ENCODE assay signal across 16 mouse cellular contexts in genomic region chr16:8771086-8771485, GRCm38 (mm10). TPM values are rescaled to one million over a fixed set of nuclear protein-coding genes. Genes with fewer than 3 reads are reported as not detected.
DNase-seq lines count a peak whose midpoint lies in the region; ATAC-seq and TF ChIP-seq lines count a peak whose summit lies in the region.
"Had no signal": no experiment of that assay in that cellular context is flagged by ENCODE, and none has a peak within 500 bp of the region (broad histone marks: within the 10 kb centered on the region; RNA-seq: fewer than 3 reads in every experiment).

No protein-coding gene starts in this region.

- 38% methylated on average over 4 of the region's 4 CpGs for WGBS in stomach, postnatal 0 days

- no peak for ATAC-seq in stomach, postnatal 0 days (ENCODE audit: low FRiP score, low TSS enrichment)
- ATAC-seq: forebrain, embryonic 15.5 days; intestine, embryonic 16.5 days; midbrain, embryonic 15.5 days had no signal

- H3K4me2 ChIP-seq in stomach, postnatal 0 days (replicated peaks; ENCODE audit: low read depth): no peak overlapping the region
- H3K4me2 ChIP-seq: forebrain, embryonic 15.5 days; heart, embryonic 13.5 days; midbrain, embryonic 15.5 days; neural tube, embryonic 13.5 days had no signal

- no peak overlapping the region for H3K4me3 ChIP-seq in layer of hippocampus, adult 2 months
- peak overlapping the region; percentile 53 to 67 for H3K4me3 ChIP-seq in ES-E14 (ENCODE audit: insufficient read depth in 1 of 2, low read depth in 1 of 2, low read length in 2 of 2, poor library complexity in 1 of 2, severe bottlenecking in 1 of 2)
- H3K4me3 ChIP-seq in stomach, postnatal 0 days (ENCODE audit: low read depth, low read length): no peak overlapping the region
- H3K4me3 ChIP-seq: forebrain, embryonic 15.5 days; heart, embryonic 13.5 days; hindbrain, embryonic 10.5 days; midbrain, embryonic 15.5 days; neural tube, embryonic 13.5 days had no signal

- in situ Hi-C loops in ES-E14 (cut with MboI; ENCODE audit: low sequenced_read_pairs in 2 of 2, unreplicated experiment in 2 of 2): no loop called here

- no peaks in the 10 kb centered on the region for H3K27me3 ChIP-seq in stomach, postnatal 0 days (ENCODE audit: control insufficient read depth, insufficient read depth, low read length)
- H3K27me3 ChIP-seq: forebrain, embryonic 15.5 days; midbrain, embryonic 15.5 days; neural tube, embryonic 13.5 days had no signal

- no peak for TF ChIP-seq EP300 in stomach, postnatal 0 days (optimal IDR thresholded peaks at IDR 0.05)

- DNase-seq in layer of hippocampus, adult 2 months (ENCODE audit: low spot score in 2 of 2): no peak
- DNase-seq in layer of hippocampus, adult 9-10 months (ENCODE audit: low spot score): no peak
- peak; percentile 29 for DNase-seq in right cerebral cortex, postnatal 14 days
- DNase-seq in right cerebral cortex, postnatal 10 days (ENCODE audit: low spot score in 2 of 2): no peak
- DNase-seq in ES-E14 (ENCODE audit: low read depth, low spot score): no peak
- no peak for DNase-seq in stomach, postnatal 0 days (ENCODE audit: low spot score)
- DNase-seq in gastrocnemius, postnatal 36 days: no peak
- DNase-seq: cerebellum, adult 2 months; gastrocnemius, postnatal 14 days had no signal

- peaks cover 22 to 35% of the 10 kb centered on the region in 2 experiments for H3K4me1 ChIP-seq in ES-E14 (ENCODE audit: control insufficient read depth in 2 of 2, insufficient read depth in 2 of 2, low read length in 2 of 2, poor library complexity in 1 of 2)
- H3K4me1 ChIP-seq in stomach, postnatal 0 days (replicated peaks; ENCODE audit: control insufficient read depth, insufficient read depth): no peaks in the 10 kb centered on the region
- H3K4me1 ChIP-seq: forebrain, embryonic 15.5 days; hindbrain, embryonic 10.5 days; neural tube, embryonic 13.5 days had no signal

- no peaks in the 10 kb centered on the region for H3K9me3 ChIP-seq in ES-E14 (ENCODE audit: control insufficient read depth, insufficient read depth, low read depth, low read length)
- no peaks in the 10 kb centered on the region for H3K9me3 ChIP-seq in stomach, postnatal 0 days (ENCODE audit: control insufficient read depth, low read length)
- H3K9me3 ChIP-seq: forebrain, embryonic 15.5 days; G1E; heart, embryonic 13.5 days; hindbrain, embryonic 10.5 days; midbrain, embryonic 15.5 days; neural tube, embryonic 13.5 days had no signal

- H3K36me3 ChIP-seq in ES-E14 (ENCODE audit: control insufficient read depth, insufficient read depth, low read length, poor library complexity, severe bottlenecking): peaks cover 19% of the 10 kb centered on the region; the same call in 1 of the 2 replicates
- no peaks in the 10 kb centered on the region for H3K36me3 ChIP-seq in stomach, postnatal 0 days (ENCODE audit: control insufficient read depth, insufficient read depth, low read length)
- H3K36me3 ChIP-seq: forebrain, embryonic 15.5 days; G1E; heart, embryonic 13.5 days; hindbrain, embryonic 10.5 days; midbrain, embryonic 15.5 days; neural tube, embryonic 13.5 days had no signal

- H3K27ac ChIP-seq in layer of hippocampus, adult 2 months: no peak overlapping the region
- peak overlapping the region; percentile 89 for H3K27ac ChIP-seq in ES-E14 (ENCODE audit: insufficient read depth, low read depth, low read length, poor library complexity, severe bottlenecking)
- H3K27ac ChIP-seq in stomach, postnatal 0 days (replicated peaks): no peak overlapping the region
- H3K27ac ChIP-seq: forebrain, embryonic 15.5 days; heart, embryonic 13.5 days; hindbrain, embryonic 10.5 days; midbrain, embryonic 15.5 days; neural tube, embryonic 13.5 days had no signal

- intact Hi-C loops in gastrocnemius, postnatal 36 days (cut with DNase I): no loop called here

- TF ChIP-seq CTCF in layer of hippocampus, adult 2 months (conservative IDR thresholded peaks at IDR 0.05): peak; percentile 32
- TF ChIP-seq CTCF in stomach, postnatal 0 days (IDR thresholded peaks at IDR 0.05; ENCODE audit: low read depth): peak; percentile 50

- peak overlapping the region; percentile 72 for H3K9ac ChIP-seq in ES-E14 (ENCODE audit: insufficient read depth, low read depth, low read length, poor library complexity, severe bottlenecking)
- no peak overlapping the region for H3K9ac ChIP-seq in stomach, postnatal 0 days (ENCODE audit: low read length)
- H3K9ac ChIP-seq: forebrain, embryonic 15.5 days; heart, embryonic 13.5 days; midbrain, embryonic 15.5 days; neural tube, embryonic 13.5 days had no signal

TF ChIP-seq in ES-E14, 5 proteins besides CTCF, POLR2A, EP300 and RAD21:
- TF ChIP-seq HCFC1 (IDR thresholded peaks at IDR 0.05; ENCODE audit: borderline replicate concordance, insufficient read depth, low read length) (no peak), CHD2 (IDR thresholded peaks at IDR 0.05; ENCODE audit: low read depth, low read length) (no peak), MAFK (IDR thresholded peaks at IDR 0.05; ENCODE audit: insufficient read depth, low read depth, low read length) (no peak)

RNA-seq across cellular contexts. Expression of gene Usp7, which starts 21.0 kb away (rescaled TPM):
- total RNA-seq in layer of hippocampus, adult 2 months (2021): 100 to 1,000 TPM; 163 to 168 TPM
- total RNA-seq in ES-E14 (2012; rRNA removed): 242 and 291 TPM in 2 replicates
- 15.7 and 18.1 TPM in 2 replicates for polyA plus RNA-seq in stomach, postnatal 0 days (2015; fragmentation: Nextera tagmentation; extraction: Ambion mirVana)
- total RNA-seq in gastrocnemius, postnatal 36 days (2021): 10 to 100 TPM; 48.3 to 57.0 TPM

RNA-seq across cellular contexts. Expression of gene 1810013L24Rik, which starts 58.8 kb away (rescaled TPM):
- total RNA-seq in layer of hippocampus, adult 2 months (2021): 100 to 1,000 TPM; 103 to 107 TPM
- total RNA-seq in ES-E14 (2012; rRNA removed): 46.6 and 47.4 TPM in 2 replicates
- 15.6 and 16.3 TPM in 2 replicates for polyA plus RNA-seq in stomach, postnatal 0 days (2015; fragmentation: Nextera tagmentation; extraction: Ambion mirVana)
- 10 to 100 TPM; 79.2 to 94.8 TPM for total RNA-seq in gastrocnemius, postnatal 36 days (2021)

Comparison
In these comparisons a context has a peak if more than half of its experiments do, and no peak if none do; other contexts are left out.
1. H3K4me3 ChIP-seq: peak in ES-E14 (2 of 2); none in layer of hippocampus, adult 2 months (single experiment) and stomach, postnatal 0 days (single experiment).